Mouse (Mus musculus): Measurements from ENCODE around the gene Epb41l4b. TPM values are rescaled to one million over a fixed set of nuclear protein-coding genes. Genes with fewer than 3 reads are reported as not detected.

The Epb41l4b gene
- polyA plus RNA-seq, 1 experiment from 2014 or later: 3.6 TPM

GRCm38 (mm10) chr4:57023527-57023926, 119.7 kb downstream of the Epb41l4b start:
- ATAC-seq (ENCODE audit: insufficient number of reproducible peaks, low FRiP score, low TSS enrichment, low read depth): no peak
- no peaks in the 10 kb centered on the region for H3K27me3 ChIP-seq
- H3K36me3 ChIP-seq: no peaks in the 10 kb centered on the region
- H3K9ac ChIP-seq: no peak overlapping the region
- no peak overlapping the region for H3K27ac ChIP-seq
- 46% methylated on average over 3 of the region's 3 CpGs for WGBS
- H3K4me2 ChIP-seq: no peak overlapping the region
- no peaks in the 10 kb centered on the region for H3K9me3 ChIP-seq
- peaks cover 7% of the 10 kb centered on the region; the same call in 1 of the 2 replicates for H3K4me1 ChIP-seq
- no peak overlapping the region for H3K4me3 ChIP-seq

- Histone ChIP-seq H3K36me3 (no peaks in the 10 kb centered on the region), H3K9me3 (no peaks in the 10 kb centered on the region), H3K9ac (no peak overlapping the region), H3K4me1 (peaks cover 7% of the 10 kb centered on the region; the same call in 1 of the 2 replicates), H3K4me3 (no peak overlapping the region), H3K4me2 (no peak overlapping the region), H3K27ac (no peak overlapping the region), H3K27me3 (no peaks in the 10 kb centered on the region)
- no peak for ATAC-seq (ENCODE audit: insufficient number of reproducible peaks, low FRiP score, low TSS enrichment, low read depth)
- WGBS: 88% methylated on average over 3 of the region's 3 CpGs
Measured at GRCm38 (mm10) chr4:57021288-57021687, 121.9 kb downstream of the Epb41l4b start.

DNA sequence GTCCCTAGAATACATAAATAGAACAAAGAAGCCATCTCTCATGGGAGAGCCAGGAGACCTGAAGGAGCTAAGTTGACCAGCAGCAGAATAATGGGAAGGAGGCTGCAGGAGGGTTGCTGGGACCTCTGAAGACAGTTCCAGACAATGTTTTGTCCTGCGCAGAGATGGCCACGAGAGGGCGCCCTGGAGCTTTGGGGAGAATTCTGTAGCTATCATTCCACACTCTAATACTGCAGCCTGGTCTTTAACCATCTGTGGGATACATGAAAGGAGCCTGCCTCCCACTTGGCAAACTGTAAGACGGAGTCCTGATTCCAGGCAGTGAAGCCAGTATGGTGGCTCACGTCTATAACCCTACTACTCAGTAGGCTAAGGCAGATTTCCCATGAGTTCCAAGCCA, 126.0 kb downstream of the Epb41l4b start:
- Histone ChIP-seq H3K9ac (no peak overlapping the region), H3K4me2 (no peak overlapping the region), H3K4me1 (no peaks in the 10 kb centered on the region), H3K36me3 (no peaks in the 10 kb centered on the region), H3K27ac (no peak overlapping the region), H3K27me3 (no peaks in the 10 kb centered on the region), H3K4me3 (no peak overlapping the region), H3K9me3 (no peaks in the 10 kb centered on the region)
- 26% methylated on average over 5 of the region's 5 CpGs for WGBS
- no peak for ATAC-seq (ENCODE audit: insufficient number of reproducible peaks, low FRiP score, low TSS enrichment, low read depth)

DNA sequence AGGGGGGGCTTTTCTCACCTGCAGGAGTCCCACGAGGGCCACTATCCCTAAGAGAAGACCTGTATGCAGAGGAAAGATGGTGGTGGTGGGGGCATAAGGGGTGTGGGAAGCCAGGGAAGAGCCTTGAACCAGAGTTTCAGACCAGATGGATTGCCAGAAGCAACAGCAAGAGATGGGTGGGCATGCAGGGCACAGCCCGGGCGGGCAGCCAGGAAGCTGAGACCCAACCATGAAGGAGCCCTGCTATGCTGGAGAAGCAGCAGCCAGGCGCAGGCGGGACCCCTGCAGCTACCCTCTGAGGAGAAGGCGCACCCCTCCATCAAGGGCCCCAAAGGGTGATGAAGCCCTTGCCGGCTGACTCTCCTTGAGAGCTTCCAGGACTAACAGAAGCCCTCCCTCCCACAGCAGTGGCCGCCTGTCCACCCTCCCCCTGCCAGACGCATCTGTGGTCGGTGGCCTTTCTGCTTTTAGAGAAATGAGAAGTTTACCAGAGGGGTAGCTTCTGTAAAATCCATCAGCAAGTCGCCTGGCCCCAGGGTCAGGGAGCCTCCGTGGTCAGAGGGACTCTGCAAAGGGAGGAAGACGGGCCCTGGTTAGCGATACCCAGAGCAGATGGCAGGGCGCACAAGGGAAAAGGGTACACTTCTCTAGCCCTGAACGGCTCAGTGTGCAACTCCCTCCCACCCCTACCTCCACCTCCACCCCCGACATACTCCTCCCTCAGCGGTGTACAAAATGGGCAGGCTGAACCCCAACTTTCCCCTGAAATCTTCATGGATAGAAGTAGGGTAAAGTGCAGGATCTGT, 126.7 kb downstream of the Epb41l4b start:
- Histone ChIP-seq H3K4me3 (no peak overlapping the region), H3K27me3 (no peaks in the 10 kb centered on the region), H3K9ac (no peak overlapping the region), H3K36me3 (no peaks in the 10 kb centered on the region), H3K4me2 (no peak overlapping the region), H3K27ac (no peak overlapping the region), H3K9me3 (no peaks in the 10 kb centered on the region), H3K4me1 (no peaks in the 10 kb centered on the region)
- no peak for ATAC-seq (ENCODE audit: insufficient number of reproducible peaks, low FRiP score, low TSS enrichment, low read depth)
- 54% methylated on average over 18 of the region's 18 CpGs for WGBS

- Histone ChIP-seq H3K9me3 (no peaks in the 10 kb centered on the region), H3K36me3 (no peaks in the 10 kb centered on the region), H3K4me3 (no peak overlapping the region), H3K9ac (no peak overlapping the region), H3K4me1 (no peaks in the 10 kb centered on the region), H3K27ac (no peak overlapping the region), H3K4me2 (no peak overlapping the region), H3K27me3 (no peaks in the 10 kb centered on the region)
- 91% methylated on average over 5 of the region's 5 CpGs for WGBS
- no peak for ATAC-seq (ENCODE audit: insufficient number of reproducible peaks, low FRiP score, low TSS enrichment, low read depth)
Measured at GRCm38 (mm10) chr4:57015032-57015431, 128.2 kb downstream of the Epb41l4b start.

DNA sequence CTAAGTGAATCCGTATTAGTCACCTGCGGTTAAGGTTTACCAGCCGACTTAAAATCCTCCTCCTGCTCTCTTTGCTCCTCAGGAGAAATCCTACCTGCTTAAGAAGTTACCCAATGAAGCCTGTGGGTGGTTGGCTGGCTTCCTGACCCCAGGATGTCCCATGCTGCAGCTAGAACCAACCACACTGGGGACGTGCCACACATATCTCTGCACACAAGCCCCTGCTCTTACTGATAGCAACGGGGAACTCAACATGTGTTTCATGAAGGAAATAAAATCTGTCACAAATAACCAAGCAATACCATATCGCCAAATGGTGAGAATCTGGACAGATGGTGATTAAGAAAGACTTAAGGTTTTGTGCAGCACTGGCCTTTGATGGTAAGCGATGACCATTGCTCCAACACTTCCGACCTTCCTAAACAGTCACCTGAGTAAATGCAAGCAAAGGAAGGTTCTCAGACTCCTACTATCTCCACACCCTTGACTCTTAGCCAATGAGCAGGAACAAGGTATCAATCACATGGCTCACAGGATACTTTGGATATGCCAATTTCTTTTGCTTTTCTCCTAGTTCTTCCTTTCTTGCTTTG, 131.7 kb downstream of the Epb41l4b start:
- no peak for ATAC-seq (ENCODE audit: insufficient number of reproducible peaks, low FRiP score, low TSS enrichment, low read depth)
- Histone ChIP-seq H3K9ac (no peak overlapping the region), H3K4me1 (no peaks in the 10 kb centered on the region), H3K4me3 (no peak overlapping the region), H3K27ac (no peak overlapping the region), H3K36me3 (no peaks in the 10 kb centered on the region), H3K9me3 (no peaks in the 10 kb centered on the region), H3K27me3 (no peaks in the 10 kb centered on the region), H3K4me2 (no peak overlapping the region)
- 66% methylated on average over 8 of the region's 8 CpGs for WGBS

DNA sequence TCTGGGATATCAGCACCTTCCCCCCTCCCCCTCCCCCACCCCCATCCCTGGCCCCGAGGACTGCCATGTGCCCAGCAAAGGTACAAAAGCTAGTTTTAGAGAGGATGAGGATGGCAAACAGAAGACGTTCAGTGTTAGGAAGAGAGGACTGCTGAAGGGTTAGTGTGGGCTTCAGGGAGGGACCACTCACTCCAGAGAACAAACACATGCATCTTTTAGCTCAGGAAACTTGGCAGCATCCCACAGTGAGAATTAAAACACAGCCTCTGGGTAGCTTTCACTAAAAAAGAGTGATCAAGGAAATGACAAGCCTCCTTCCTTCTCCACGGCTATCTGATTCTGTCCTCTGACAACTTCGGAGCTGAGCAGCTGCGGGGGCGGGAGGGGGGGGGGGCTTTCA, 132.3 kb downstream of the Epb41l4b start:
- Histone ChIP-seq H3K27ac (no peak overlapping the region), H3K9me3 (no peaks in the 10 kb centered on the region), H3K4me2 (no peak overlapping the region), H3K4me1 (no peaks in the 10 kb centered on the region), H3K27me3 (no peaks in the 10 kb centered on the region), H3K9ac (no peak overlapping the region), H3K36me3 (no peaks in the 10 kb centered on the region), H3K4me3 (no peak overlapping the region)
- ATAC-seq (ENCODE audit: insufficient number of reproducible peaks, low FRiP score, low TSS enrichment, low read depth): no peak
- WGBS: 15% methylated on average over 6 of the region's 6 CpGs

- H3K36me3 ChIP-seq: no peaks in the 10 kb centered on the region
- ATAC-seq (ENCODE audit: insufficient number of reproducible peaks, low FRiP score, low TSS enrichment, low read depth): no peak
Measured at GRCm38 (mm10) chr4:57010425-57010824, 132.8 kb downstream of the Epb41l4b start.

DNA sequence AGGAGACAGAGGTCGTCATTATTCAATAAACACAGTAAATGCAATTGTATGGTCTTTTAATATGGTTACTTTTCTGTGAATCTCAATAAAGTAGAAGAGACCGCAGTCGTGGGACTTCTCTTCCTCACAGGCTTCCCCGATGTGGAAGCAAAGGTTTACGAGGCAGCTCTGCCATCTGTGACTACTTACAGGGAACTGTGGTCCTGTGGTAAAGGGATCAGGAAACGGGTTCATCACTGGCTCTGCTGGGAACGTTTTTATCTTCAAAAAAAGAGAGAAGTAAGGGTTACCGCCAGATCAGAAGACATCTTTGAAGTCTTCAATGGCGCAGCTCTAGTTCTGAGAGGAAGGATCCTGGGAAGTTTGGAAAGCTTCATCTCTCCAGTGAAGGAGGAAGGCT, 135.5 kb downstream of the Epb41l4b start:
- Histone ChIP-seq H3K9ac (no peak overlapping the region), H3K36me3 (no peaks in the 10 kb centered on the region), H3K4me1 (peaks cover 15% of the 10 kb centered on the region), H3K27me3 (no peaks in the 10 kb centered on the region), H3K4me2 (no peak overlapping the region), H3K9me3 (no peaks in the 10 kb centered on the region), H3K27ac (no peak overlapping the region), H3K4me3 (no peak overlapping the region)
- no peak for ATAC-seq (ENCODE audit: insufficient number of reproducible peaks, low FRiP score, low TSS enrichment, low read depth)
- 40% methylated on average over 9 of the region's 9 CpGs for WGBS

More at GRCm38 (mm10) chr4:57010425-57010824, 132.8 kb downstream of the Epb41l4b start:
- no peak overlapping the region for H3K4me2 ChIP-seq
- WGBS: 56% methylated on average over 5 of the region's 5 CpGs
- no peak overlapping the region for H3K9ac ChIP-seq
- H3K4me1 ChIP-seq: 0 out of 2 replicates have a peak, but pooled peaks cover under 1% of the 10 kb centered on the region
- no peaks in the 10 kb centered on the region for H3K27me3 ChIP-seq
- H3K4me3 ChIP-seq: no peak overlapping the region
- no peaks in the 10 kb centered on the region for H3K9me3 ChIP-seq
- H3K27ac ChIP-seq: no peak overlapping the region

GRCm38 (mm10) chr4:57005011-57005410, 138.2 kb downstream of the Epb41l4b start:
- no peak overlapping the region for H3K27ac ChIP-seq
- no peak for ATAC-seq (ENCODE audit: insufficient number of reproducible peaks, low FRiP score, low TSS enrichment, low read depth)
- no peaks in the 10 kb centered on the region for H3K36me3 ChIP-seq
- H3K9me3 ChIP-seq: no peaks in the 10 kb centered on the region
- 71% methylated on average over 8 of the region's 8 CpGs for WGBS
- no peak overlapping the region for H3K4me3 ChIP-seq
- H3K27me3 ChIP-seq: no peaks in the 10 kb centered on the region
- H3K9ac ChIP-seq: no peak overlapping the region
- no peak overlapping the region for H3K4me2 ChIP-seq
- H3K4me1 ChIP-seq: peaks cover 15% of the 10 kb centered on the region

DNA sequence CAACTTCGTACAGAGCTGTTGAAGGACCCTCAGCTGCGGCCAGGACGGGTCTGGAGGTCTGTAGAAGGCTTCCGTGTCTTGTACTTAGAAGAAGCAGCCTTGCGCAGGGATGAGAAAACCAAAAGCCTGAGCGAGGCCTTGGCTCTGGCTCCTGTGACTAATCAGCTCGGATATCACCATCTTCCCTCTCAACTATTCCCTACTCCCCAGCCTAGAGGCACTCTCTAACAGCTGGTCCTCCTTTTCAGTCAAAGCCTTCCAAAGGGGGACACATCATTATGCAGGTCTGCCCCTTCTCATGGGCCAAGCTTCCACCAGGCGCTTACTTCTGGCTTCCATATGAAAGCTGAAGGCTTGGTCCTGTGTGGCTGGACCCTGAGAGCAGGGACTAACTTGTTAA, 139.4 kb downstream of the Epb41l4b start:
- H3K4me2 ChIP-seq: no peak overlapping the region
- peaks cover 15% of the 10 kb centered on the region for H3K4me1 ChIP-seq
- H3K36me3 ChIP-seq: no peaks in the 10 kb centered on the region
- H3K4me3 ChIP-seq: no peak overlapping the region
- H3K27ac ChIP-seq: no peak overlapping the region
- H3K9ac ChIP-seq: no peak overlapping the region
- WGBS: 72% methylated on average over 8 of the region's 8 CpGs
- H3K9me3 ChIP-seq: no peaks in the 10 kb centered on the region
- no peaks in the 10 kb centered on the region for H3K27me3 ChIP-seq
- no peak for ATAC-seq (ENCODE audit: insufficient number of reproducible peaks, low FRiP score, low TSS enrichment, low read depth)

- H3K36me3 ChIP-seq: no peaks in the 10 kb centered on the region
- H3K4me2 ChIP-seq: no peak overlapping the region
- peaks cover 15% of the 10 kb centered on the region for H3K4me1 ChIP-seq
- H3K27ac ChIP-seq: no peak overlapping the region
- no peaks in the 10 kb centered on the region for H3K9me3 ChIP-seq
- 38% methylated on average over 3 of the region's 3 CpGs for WGBS
- no peaks in the 10 kb centered on the region for H3K27me3 ChIP-seq
- ATAC-seq (ENCODE audit: insufficient number of reproducible peaks, low FRiP score, low TSS enrichment, low read depth): no peak
- H3K4me3 ChIP-seq: no peak overlapping the region
- H3K9ac ChIP-seq: no peak overlapping the region
Measured at GRCm38 (mm10) chr4:57002751-57003150, 140.5 kb downstream of the Epb41l4b start.
